Mouse (Mus musculus) ES-E14 (cell line): ENCODE data around the gene Hbq1a.
"Not testable (repeated sequence)": the region's sequence is repeated elsewhere in the genome, so short reads cannot be mapped to it uniquely, and the experiment has no call there.

ENCODE experiments used
- CHD2 ChIP-seq: IDR thresholded peaks from 2 replicates; pipeline ENCODE4 v1.6.1; 2014; ENCODE audit warnings: mild to moderate bottlenecking, low read depth, low read length, inconsistent platforms
- HCFC1 ChIP-seq: IDR thresholded peaks from 2 replicates; pipeline ENCODE4 v1.6.1; 2012; ENCODE audit warnings: low read length, inconsistent platforms, borderline replicate concordance; ENCODE audit not compliant: insufficient read depth
- MAFK ChIP-seq: IDR thresholded peaks from 2 replicates; pipeline ENCODE4 v1.6.1; 2014; ENCODE audit warnings: mild to moderate bottlenecking, low read depth, low read length, inconsistent platforms; ENCODE audit not compliant: insufficient read depth
- ZC3H11A ChIP-seq: IDR thresholded peaks from 2 replicates; pipeline ENCODE4 v1.6.1; 2012; ENCODE audit warnings: low read depth, mild to moderate bottlenecking, inconsistent platforms, low read length, borderline replicate concordance
- ZNF384 ChIP-seq: IDR thresholded peaks from 2 replicates; pipeline ENCODE4 v1.6.1; 2012; ENCODE audit warnings: low read depth, low read length, inconsistent platforms

DNA sequence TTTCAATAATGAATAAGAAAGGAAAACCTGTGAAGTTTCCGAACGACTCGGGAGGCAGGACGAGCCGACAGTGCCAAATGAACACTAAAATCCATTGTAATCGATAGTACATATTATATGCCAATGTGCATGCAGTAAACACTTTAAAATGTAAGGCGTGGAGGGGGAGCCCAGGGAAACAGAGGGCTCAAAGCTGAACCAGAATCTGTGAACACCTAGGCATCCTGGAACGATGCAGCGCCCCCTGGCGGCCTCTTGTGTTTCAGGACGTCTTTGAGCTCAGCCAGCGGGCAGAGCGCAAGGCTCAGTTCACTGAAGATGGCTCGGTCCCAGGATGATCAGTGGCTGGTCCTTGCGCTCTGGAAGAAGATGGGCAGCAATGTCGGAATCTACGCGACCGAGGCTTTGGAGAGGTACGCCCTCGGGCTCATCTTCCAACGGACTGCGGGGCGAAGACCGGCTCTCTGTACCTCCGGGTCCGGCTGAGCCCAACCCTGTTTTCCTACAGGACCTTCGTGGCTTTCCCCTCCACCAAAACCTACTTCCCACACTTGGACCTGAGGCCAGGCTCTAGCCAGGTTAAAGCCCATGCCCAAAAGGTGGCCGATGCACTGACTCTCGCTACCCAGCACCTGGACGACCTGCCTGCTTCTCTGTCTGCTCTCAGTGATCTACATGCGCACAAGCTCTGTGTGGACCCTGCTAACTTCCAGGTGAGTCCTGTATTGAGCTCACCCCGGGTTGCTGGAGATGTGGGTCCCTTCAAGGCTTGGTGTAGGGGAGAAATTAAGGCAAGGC is 13.0 kb upstream of the Hbq1a start, which contains the start of gene Hbq1b:
- TF ChIP-seq MAFK, ZNF384, CHD2, HCFC1, ZC3H11A: not testable (repeated sequence)
